Mouse (Mus musculus) megakaryocyte, embryonic 14.5 days (primary cell): Measurements from ENCODE around the gene Apeh.

Source experiments
- FLI1 ChIP-seq: IDR thresholded peaks from 2 replicates; pipeline ENCODE4 v1.6.1; 2012; ENCODE audit warnings: low read length, inconsistent platforms, mixed read lengths
- GATA1 ChIP-seq: IDR thresholded peaks from 3 replicates; pipeline ENCODE4 v1.6.1; 2012; ENCODE audit warnings: mixed read lengths, low read length, inconsistent platforms, borderline replicate concordance

- TF ChIP-seq GATA1 (no peak), FLI1 (no peak)
Measured at GRCm38 (mm10) chr9:108138118-108138517, 43.7 kb upstream of the Apeh start.
